Mouse (Mus musculus): ENCODE data around the gene Cyb5d1. TPM values are rescaled to one million over a fixed set of nuclear protein-coding genes. Genes with fewer than 3 reads are reported as not detected.

Cyb5d1 gene
- total RNA-seq, 2 experiments from 2014 or later: 26.1 to 29.3 TPM

- intact Hi-C loops (cut with DNase I): loop anchor here (2.0 kb wide), 2 partner anchors 27 to 41 kb away; partner anchors contain the start of genes Kcnab3 and Rnf227
- DNase-seq (ENCODE audit: low spot score): no peak
These were observed 27.6 kb downstream of the Cyb5d1 start for GRCm38 (mm10) chr11:69367616-69368355.

GRCm38 (mm10) chr11:69366855-69367615 is 28.4 kb downstream of the Cyb5d1 start:
- intact Hi-C loops (cut with DNase I): loop anchor here (2.0 kb wide), 2 partner anchors 26 to 40 kb away; partner anchors contain the start of genes Kcnab3 and Rnf227

GRCm38 (mm10) chr11:69366157-69366854 is 29.1 kb downstream of the Cyb5d1 start:
- peak; percentile 88 for DNase-seq (ENCODE audit: low spot score)
- intact Hi-C loops (cut with DNase I): loop anchor here (2.0 kb wide), 2 partner anchors 26 to 40 kb away; partner anchors contain the start of genes Kcnab3 and Rnf227

More at GRCm38 (mm10) chr11:69366855-69367615, 28.4 kb downstream of the Cyb5d1 start:
- no peak for DNase-seq (ENCODE audit: low spot score)

GRCm38 (mm10) chr11:69365722-69366121 is 29.7 kb downstream of the Cyb5d1 start:
- DNase-seq (ENCODE audit: low spot score): no peak
- intact Hi-C loops (cut with DNase I): loop anchor here (2.0 kb wide), 2 partner anchors 25 to 39 kb away; partner anchors contain the start of genes Kcnab3 and Rnf227

- peak; percentile 90 for DNase-seq (ENCODE audit: low spot score)
- intact Hi-C loops (cut with DNase I): no loop called here
These were observed 30.5 kb downstream of the Cyb5d1 start for GRCm38 (mm10) chr11:69364910-69365309.

- no peak for DNase-seq (ENCODE audit: low spot score)
- intact Hi-C loops (cut with DNase I): no loop called here
These were observed 31.1 kb downstream of the Cyb5d1 start for GRCm38 (mm10) chr11:69364376-69364775.

- DNase-seq (ENCODE audit: low spot score): no peak
- intact Hi-C loops (cut with DNase I): no loop called here
These were observed 33.0 kb downstream of the Cyb5d1 start for GRCm38 (mm10) chr11:69362479-69362878.

- intact Hi-C loops (cut with DNase I): no loop called here
- DNase-seq (ENCODE audit: low spot score): no peak
These were observed 33.4 kb downstream of the Cyb5d1 start for GRCm38 (mm10) chr11:69362021-69362420.

- no peak for DNase-seq (ENCODE audit: low spot score)
- intact Hi-C loops (cut with DNase I): no loop called here
These were observed 37.7 kb downstream of the Cyb5d1 start for GRCm38 (mm10) chr11:69357690-69358089.

- intact Hi-C loops (cut with DNase I): no loop called here
- DNase-seq (ENCODE audit: low spot score): no peak
These were observed 38.9 kb downstream of the Cyb5d1 start for GRCm38 (mm10) chr11:69356544-69356943.

GRCm38 (mm10) chr11:69346441-69346840 is 49.0 kb downstream of the Cyb5d1 start:
- no peak for DNase-seq (ENCODE audit: low spot score)
- intact Hi-C loops (cut with DNase I): no loop called here

Other genes starting within 250 kb of the Cyb5d1 start
- not detected for gene Alox12b, start 238.6 kb downstream of the Cyb5d1 start, total RNA-seq (2021)
- 1 to 10 TPM; 1.6 to 1.8 TPM for gene Alox8, start 197.8 kb downstream of the Cyb5d1 start, total RNA-seq (2021)
- gene Gucy2e, start 158.6 kb downstream of the Cyb5d1 start, total RNA-seq (2021): 1 to 10 TPM; 1.4 to 1.5 TPM
- gene Cntrob, start 71.9 kb downstream of the Cyb5d1 start, total RNA-seq (2021): 1 to 10 TPM; 2.6 to 5.3 TPM
- 10 to 100 TPM; 48.0 to 53.0 TPM for gene Trappc1, start 71.7 kb downstream of the Cyb5d1 start, total RNA-seq (2021)
- under 1 TPM; 0.22 to 0.29 TPM for gene Kcnab3, start 69.4 kb downstream of the Cyb5d1 start, total RNA-seq (2021)
- gene Rnf227, start 55.2 kb downstream of the Cyb5d1 start, total RNA-seq (2021): under 1 TPM; 0.16 to 0.17 TPM
- 10 to 100 TPM; 26.4 to 27.9 TPM for gene Chd3, start 26.2 kb downstream of the Cyb5d1 start, total RNA-seq (2021)
- gene Naa38, start 144 bp downstream of the Cyb5d1 start, total RNA-seq (2021): 10 to 100 TPM; 97.5 to 99.2 TPM
- 10 to 100 TPM; 22.5 to 23.7 TPM for gene Tmem88, start 2.6 kb upstream of the Cyb5d1 start, total RNA-seq (2021)
- gene Kdm6b, start 18.0 kb upstream of the Cyb5d1 start, total RNA-seq (2021): 10 to 100 TPM; 25.6 to 30.3 TPM
- under 1 TPM; 0.17 to 0.39 TPM for gene Dnah2, start 153.5 kb upstream of the Cyb5d1 start, total RNA-seq (2021)
- gene Efnb3, start 164.6 kb upstream of the Cyb5d1 start, total RNA-seq (2021): 10 to 100 TPM; 64.1 to 71.6 TPM
- 1 to 10 TPM; 4.6 to 6.1 TPM for gene Wrap53, start 184.6 kb upstream of the Cyb5d1 start, total RNA-seq (2021)
- gene Trp53, start 184.7 kb upstream of the Cyb5d1 start, total RNA-seq (2021): 10 to 100 TPM; 16.9 to 17.9 TPM
- 10 to 100 TPM; 18.0 to 25.8 TPM for gene Atp1b2, start 210.3 kb upstream of the Cyb5d1 start, total RNA-seq (2021)
- not detected for gene Shbg, start 222.3 kb upstream of the Cyb5d1 start, total RNA-seq (2021)
- gene Sat2, start 226.4 kb upstream of the Cyb5d1 start, total RNA-seq (2021): 1 to 10 TPM; 2.3 to 2.5 TPM
- 10 to 100 TPM; 81.8 to 84.9 TPM for gene Fxr2, start 237.4 kb upstream of the Cyb5d1 start, total RNA-seq (2021)

All from heart, postnatal 25 days (tissue).